Mouse (Mus musculus) CH12.LX (cell line): Measurements from ENCODE around the gene Trdmt1. TPM values are rescaled to one million over a fixed set of nuclear protein-coding genes. Genes with fewer than 3 reads are reported as not detected.

Experiments used
- DNase-seq: peaks from one replicate; pipeline ENCODE4 v3.0.0-alpha.2; 2013; ENCODE audit errors: extremely low read depth
- H3K27ac ChIP-seq: 2 replicates; pipeline ENCODE4 v1.5.1; 2012; ENCODE audit warnings: low read depth, mild to moderate bottlenecking, control low read depth, moderate library complexity; ENCODE audit not compliant: insufficient read depth
- H3K27me3 ChIP-seq: replicated peaks from 2 replicates; pipeline ENCODE3; 2012; ENCODE audit warnings: inconsistent platforms
- H3K36me3 ChIP-seq, 2 experiments: replicated peaks in 1 of 2; 2 replicates each; pipeline versions ENCODE3 to v1.6.1; 2012; ENCODE audit warnings: inconsistent platforms in 1 of 2, low read length in 1 of 2, mild to moderate bottlenecking in 1 of 2, mixed read lengths in 1 of 2, moderate library complexity in 1 of 2; ENCODE audit not compliant: control insufficient read depth in 1 of 2, insufficient read depth in 1 of 2
- H3K4me1 ChIP-seq, 2 experiments: 2 replicates each; pipeline ENCODE4 v1.6.1; 2012; ENCODE audit warnings: inconsistent platforms in 1 of 2, moderate library complexity in 1 of 2; ENCODE audit not compliant: insufficient read depth in 2 of 2, control insufficient read depth in 1 of 2
- H3K4me2 ChIP-seq: 2 replicates; pipeline ENCODE4 v1.6.1; 2012; ENCODE audit warnings: low read depth, mild to moderate bottlenecking, control low read depth; ENCODE audit not compliant: poor library complexity, insufficient read depth, severe bottlenecking
- H3K4me3 ChIP-seq, 3 experiments: fragments of 150-350 bp in 1 of 3; sonication (generic) in 1 of 3; replicated peaks in 1 of 3; 2 replicates each; pipeline versions ENCODE3 to v1.5.1; 2011 to 2012; ENCODE audit warnings: low read depth in 2 of 3, low read length in 2 of 3, mild to moderate bottlenecking in 2 of 3, moderate library complexity in 2 of 3, control low read depth in 1 of 3, improper control_type of control experiment in 1 of 3, inconsistent platforms in 1 of 3, mixed read lengths in 1 of 3; ENCODE audit not compliant: poor library complexity in 1 of 3
- H3K79me2 ChIP-seq: replicated peaks from 2 replicates; pipeline ENCODE4 v1.6.1; 2012; ENCODE audit warnings: mild to moderate bottlenecking, moderate library complexity; ENCODE audit not compliant: control insufficient read depth, poor library complexity, insufficient read depth, severe bottlenecking; ENCODE audit errors: extremely low read depth
- H3K9ac ChIP-seq: 2 replicates; pipeline ENCODE4 v1.6.1; 2012; ENCODE audit warnings: low read depth, mild to moderate bottlenecking, control low read depth, moderate library complexity; ENCODE audit not compliant: insufficient read depth
- H3K9me3 ChIP-seq: replicated peaks from 2 replicates; pipeline ENCODE3; 2012; ENCODE audit warnings: low read length, inconsistent platforms, mixed read lengths
- CHD1 ChIP-seq: IDR thresholded peaks from 2 replicates; pipeline ENCODE4 v1.6.1; 2012; ENCODE audit warnings: low read depth, low read length, improper control_type of control experiment, inconsistent platforms
- CHD2 ChIP-seq: IDR thresholded peaks from 2 replicates; pipeline ENCODE4 v1.6.1; 2011; ENCODE audit warnings: low read length, improper control_type of control experiment
- E2F4 ChIP-seq: IDR thresholded peaks from 2 replicates; pipeline ENCODE4 v1.6.1; 2011; ENCODE audit warnings: low read depth, low read length, improper control_type of control experiment; ENCODE audit not compliant: insufficient replicate concordance
- ELF1 ChIP-seq: IDR thresholded peaks from 2 replicates; pipeline ENCODE4 v1.6.1; 2014; ENCODE audit warnings: low read depth, mild to moderate bottlenecking, inconsistent platforms, low read length, improper control_type of control experiment
- EP300 ChIP-seq: IDR thresholded peaks from 2 replicates; pipeline ENCODE4 v1.6.1; 2011; ENCODE audit warnings: low read length, improper control_type of control experiment
- GABPA ChIP-seq: IDR thresholded peaks from 2 replicates; pipeline ENCODE4 v1.6.1; 2012; ENCODE audit warnings: low read depth, low read length, improper control_type of control experiment, inconsistent platforms; ENCODE audit not compliant: insufficient replicate concordance
- HCFC1 ChIP-seq: IDR thresholded peaks from 2 replicates; pipeline ENCODE4 v1.6.1; 2012; ENCODE audit warnings: low read depth, mild to moderate bottlenecking, inconsistent platforms, low read length, improper control_type of control experiment
- IRF4 ChIP-seq: IDR thresholded peaks from 2 replicates; pipeline ENCODE4 v1.6.1; 2014; ENCODE audit warnings: low read depth, mild to moderate bottlenecking, inconsistent platforms, low read length, improper control_type of control experiment
- JUN ChIP-seq: IDR thresholded peaks from 2 replicates; pipeline ENCODE4 v1.6.1; 2011; ENCODE audit warnings: low read depth, mild to moderate bottlenecking, low read length, improper control_type of control experiment, moderate library complexity; ENCODE audit not compliant: insufficient read depth
- JUND ChIP-seq: conservative IDR thresholded peaks from 2 replicates; pipeline ENCODE4 v1.6.1; 2011; ENCODE audit warnings: low read depth, low read length, improper control_type of control experiment
- KAT2A ChIP-seq: IDR thresholded peaks from 2 replicates; pipeline ENCODE4 v1.6.1; 2012; ENCODE audit warnings: low read length, improper control_type of control experiment, inconsistent platforms; ENCODE audit not compliant: insufficient replicate concordance
- MAX ChIP-seq: IDR thresholded peaks from 2 replicates; pipeline ENCODE4 v1.6.1; 2011; ENCODE audit warnings: low read length, improper control_type of control experiment
- MAZ ChIP-seq: IDR thresholded peaks from 2 replicates; pipeline ENCODE4 v1.6.1; 2012; ENCODE audit warnings: low read depth, mild to moderate bottlenecking, inconsistent platforms, low read length, improper control_type of control experiment, moderate library complexity
- MEF2A ChIP-seq: IDR thresholded peaks from 2 replicates; pipeline ENCODE4 v1.6.1; 2014; ENCODE audit warnings: low read depth, mild to moderate bottlenecking, inconsistent platforms, low read length, improper control_type of control experiment, borderline replicate concordance
- MXI1 ChIP-seq: IDR thresholded peaks from 2 replicates; pipeline ENCODE4 v1.6.1; 2011; ENCODE audit warnings: mild to moderate bottlenecking, low read depth, low read length, improper control_type of control experiment
- NELFE ChIP-seq: IDR thresholded peaks from 2 replicates; pipeline ENCODE4 v1.6.1; 2011; ENCODE audit warnings: low read depth, low read length, improper control_type of control experiment
- NRF1 ChIP-seq: IDR thresholded peaks from 2 replicates; pipeline ENCODE4 v1.6.1; 2014; ENCODE audit warnings: low read depth, mild to moderate bottlenecking, inconsistent platforms, low read length, improper control_type of control experiment, moderate library complexity
- PAX5 ChIP-seq: IDR thresholded peaks from 2 replicates; pipeline ENCODE4 v1.6.1; 2012; ENCODE audit warnings: low read length, inconsistent platforms, mixed read lengths
- POLR2A ChIP-seq: IDR thresholded peaks from 2 replicates; pipeline ENCODE4 v1.6.1; 2011; ENCODE audit warnings: low read depth, mild to moderate bottlenecking, improper control_type of control experiment, low read length
- POLR2AphosphoS2 ChIP-seq: IDR thresholded peaks from 2 replicates; pipeline ENCODE4 v1.6.1; 2011; ENCODE audit warnings: low read depth, low read length, improper control_type of control experiment
- RAD21 ChIP-seq: IDR thresholded peaks from 2 replicates; pipeline ENCODE4 v1.6.1; 2011; ENCODE audit warnings: low read depth, mild to moderate bottlenecking, low read length, improper control_type of control experiment, moderate library complexity
- SIN3A ChIP-seq: IDR thresholded peaks from 2 replicates; pipeline ENCODE4 v1.6.1; 2012; ENCODE audit warnings: low read length, improper control_type of control experiment, inconsistent platforms
- SMC3 ChIP-seq: IDR thresholded peaks from 2 replicates; pipeline ENCODE4 v1.6.1; 2011; ENCODE audit warnings: low read depth, low read length, improper control_type of control experiment
- TBP ChIP-seq: conservative IDR thresholded peaks from 2 replicates; pipeline ENCODE4 v1.6.1; 2011; ENCODE audit warnings: low read depth, low read length, improper control_type of control experiment
- TCF12 ChIP-seq: IDR thresholded peaks from 2 replicates; pipeline ENCODE4 v1.6.1; 2014; ENCODE audit warnings: low read depth, mild to moderate bottlenecking, inconsistent platforms, low read length, improper control_type of control experiment
- UBTF ChIP-seq: IDR thresholded peaks from 2 replicates; pipeline ENCODE4 v1.6.1; 2012; ENCODE audit warnings: low read depth, mild to moderate bottlenecking, inconsistent platforms, low read length, improper control_type of control experiment, moderate library complexity
- USF1 ChIP-seq: IDR thresholded peaks from 2 replicates; pipeline ENCODE4 v1.6.1; 2014; ENCODE audit warnings: low read depth, mild to moderate bottlenecking, inconsistent platforms, low read length, improper control_type of control experiment
- USF2 ChIP-seq: conservative IDR thresholded peaks from 2 replicates; pipeline ENCODE4 v1.6.1; 2011; ENCODE audit warnings: low read depth, low read length, improper control_type of control experiment
- ZC3H11A ChIP-seq: IDR thresholded peaks from 2 replicates; pipeline ENCODE4 v1.6.1; 2012; ENCODE audit warnings: low read depth, mild to moderate bottlenecking, inconsistent platforms, low read length, improper control_type of control experiment
- ZMIZ1 ChIP-seq: IDR thresholded peaks from 2 replicates; pipeline ENCODE4 v1.6.1; 2012; ENCODE audit warnings: low read depth, mild to moderate bottlenecking, inconsistent platforms, low read length, improper control_type of control experiment
- dilution Hi-C: fragments of 300-500 bp; cut with MboI; formaldehyde crosslinking; loops from 2 replicates; pipeline ENCODE4 v1.14.3; 2020; ENCODE audit warnings: low sequenced_read_pairs; ENCODE audit not compliant: extremely low pct_unique_long_range_greater_than_20kb, extremely low pct_ligation_motif_present
- in situ Hi-C: fragments of 300-500 bp; cut with MboI; formaldehyde crosslinking; loops from 3 replicates; pipeline ENCODE4 v1.14.3; 2019; ENCODE audit warnings: low sequenced_read_pairs, low pct_ligation_motif_present, low pct_unique_long_range_greater_than_20kb, mixed read lengths
- polyA plus RNA-seq: library from polyadenylated mRNA; unstranded; fragments of >175 nt; gene quantifications from 2 replicates; pipeline ENCODE4 v1.2.1, GENCODE M21; 2012; ENCODE audit warnings: low read depth; ENCODE audit not compliant: insufficient read length
- total RNA-seq, 2 experiments: library from RNA; depleted of rRNA; stranded (reverse); fragments of 300-350 nt in 1 of 2; fragments of >200 nt in 1 of 2; gene quantifications; 2 replicates each; pipeline ENCODE4 v1.2.3; 2012 to 2014

Trdmt1 gene
- total and polyA plus RNA-seq, 3 experiments = 8.8 to 29.8 (median 11.2) TPM

DNA sequence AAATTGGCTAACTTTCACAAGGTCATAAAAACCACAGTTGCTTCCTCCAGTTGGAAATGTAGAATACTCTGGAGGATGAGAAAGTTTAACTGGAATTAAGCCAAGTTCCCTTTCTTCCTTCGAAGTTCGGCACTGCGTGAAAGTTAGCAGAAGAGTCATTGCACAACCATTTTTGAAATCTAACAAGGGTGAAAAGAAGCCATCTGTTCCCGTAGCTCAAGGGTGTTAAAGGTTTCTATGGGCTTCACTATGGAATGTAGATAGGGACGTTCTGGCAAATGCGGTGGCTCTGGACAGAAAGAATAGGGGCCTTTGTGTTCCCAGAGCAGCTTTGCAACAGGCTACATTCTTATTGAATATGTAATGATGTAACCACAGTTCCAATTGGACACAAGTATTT, 31.5 kb upstream of the Trdmt1 start:
- Histone ChIP-seq H3K36me3 (peaks cover 11 to 36% of the 10 kb centered on the region in 2 experiments), H3K27me3 (no peaks in the 10 kb centered on the region), H3K4me3 (peak overlapping the region; percentile 68 to 73 (median 69)), H3K27ac (no peak overlapping the region), H3K9me3 (no peaks in the 10 kb centered on the region), H3K79me2 (no peaks in the 10 kb centered on the region), H3K4me2 (peak overlapping the region; percentile 59), H3K4me1 (peaks cover 5 to 26% of the 10 kb centered on the region in 2 experiments), H3K9ac (peak overlapping the region; percentile 39; the same call in 1 of the 2 replicates)
- TF ChIP-seq SMC3 (no peak), MAX (no peak), MEF2A (no peak), E2F4 (no peak), ZC3H11A (no peak), TBP (no peak), POLR2A (no peak), JUND (no peak), ZMIZ1 (no peak), UBTF (no peak), CHD1 (no peak), NRF1 (no peak), USF2 (no peak), CHD2 (no peak), RAD21 (no peak), SIN3A (no peak), HCFC1 (no peak), IRF4 (no peak)
- dilution Hi-C loops = no loop called here
- in situ Hi-C loops = loop anchor here (10.0 kb wide), 2 partner anchors 171 to 199 kb away; no protein-coding TSS in a partner anchor
- DNase-seq = no peak

DNA sequence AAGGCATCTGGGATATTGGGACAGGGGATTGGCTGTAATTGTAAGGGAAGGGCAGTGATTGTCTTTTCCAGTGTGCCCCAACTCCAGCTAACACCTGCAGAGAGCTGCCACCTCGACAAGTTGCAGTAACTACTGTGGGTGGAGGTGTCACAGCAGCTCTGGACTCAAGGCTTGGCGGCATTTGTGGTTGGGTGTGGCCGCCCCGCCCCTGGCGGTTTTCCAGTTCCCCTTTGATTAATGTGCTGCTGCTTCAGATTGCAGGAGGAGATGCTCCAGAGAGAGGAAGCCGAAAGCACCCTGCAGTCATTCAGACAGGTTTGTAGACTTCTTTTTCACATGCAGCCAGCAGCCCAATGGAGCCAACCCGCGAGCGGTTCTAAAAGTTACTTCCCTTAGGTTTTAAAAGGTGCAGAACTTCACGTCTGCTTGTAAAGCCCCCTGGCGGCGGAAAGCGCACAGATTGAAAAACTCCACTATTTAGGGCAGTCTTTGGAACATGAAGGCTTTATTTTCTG, 30.9 kb upstream of the Trdmt1 start:
- H3K9ac ChIP-seq = peak overlapping the region; percentile 39; the same call in 1 of the 2 replicates
- no peaks in the 10 kb centered on the region for H3K79me2 ChIP-seq
- dilution Hi-C loops = no loop called here
- TF ChIP-seq GABPA (no peak), POLR2A (peak; percentile 31; the same call in 1 of the 2 replicates), ELF1 (0 out of 2 replicates have a peak, but pooled peaks have one; percentile 19), RAD21 (peak; percentile 45), TCF12 (no peak; the same call in none of the 2 replicates), IRF4 (no peak; the same call in 1 of the 2 replicates), USF1 (no peak), POLR2AphosphoS2 (no peak), SIN3A (peak; percentile 72), TBP (0 out of 2 replicates have a peak, but pooled peaks have one; percentile 18), EP300 (peak; percentile 36; the same call in 1 of the 2 replicates), NRF1 (peak; percentile 20; the same call in 1 of the 2 replicates), SMC3 (peak; percentile 75), HCFC1 (peak; percentile 27; the same call in 1 of the 2 replicates), MAX (peak; percentile 40; the same call in 1 of the 2 replicates), CHD2 (0 out of 2 replicates have a peak, but pooled peaks have one; percentile 31), NELFE (0 out of 2 replicates have a peak, but pooled peaks have one; percentile 61), ZMIZ1 (0 out of 2 replicates have a peak, but pooled peaks have one; percentile 21), MXI1 (no peak; the same call in 1 of the 2 replicates), KAT2A (no peak), JUN (no peak), MAZ (peak; percentile 59; the same call in 1 of the 2 replicates), PAX5 (no peak)

More for the DNA sequence above, 30.9 kb upstream of the Trdmt1 start:
- peak overlapping the region; percentile 88; the same call in 1 of the 2 replicates for H3K27ac ChIP-seq
- peaks cover 5 to 32% of the 10 kb centered on the region in 2 experiments for H3K4me1 ChIP-seq
- H3K4me2 ChIP-seq = peak overlapping the region; percentile 98
- H3K27me3 ChIP-seq = no peaks in the 10 kb centered on the region
- no peaks in the 10 kb centered on the region for H3K9me3 ChIP-seq
- peak overlapping the region; percentile 68 to 73 (median 69) for H3K4me3 ChIP-seq
- H3K36me3 ChIP-seq = peaks cover 11 to 32% of the 10 kb centered on the region in 2 experiments
- in situ Hi-C loops = loop anchor here (10.0 kb wide), 2 partner anchors 171 to 199 kb away; no protein-coding TSS in a partner anchor
- peak; percentile 81 for DNase-seq
